ENCODE assay signal across 10 mouse cellular contexts in the genomic region with DNA sequence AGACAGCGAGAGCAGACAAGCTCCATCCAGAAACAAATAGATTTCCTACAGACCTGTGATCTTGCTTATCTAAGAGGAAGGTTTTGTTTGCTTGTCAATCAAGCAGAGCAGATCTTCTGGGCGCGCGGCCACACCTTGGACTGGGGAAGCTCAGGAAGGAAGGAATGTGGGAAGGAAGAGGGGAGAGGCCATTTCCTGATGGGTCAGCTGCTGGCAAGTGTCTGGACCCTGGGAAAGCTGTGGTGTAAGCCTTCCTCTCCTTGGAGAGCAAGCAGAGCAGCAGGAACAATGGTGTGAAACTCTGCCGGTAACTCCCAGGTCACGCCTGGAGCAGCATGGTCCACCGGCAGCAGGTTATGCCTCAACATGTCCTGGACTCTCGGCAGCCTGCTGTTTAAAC.
DNase-seq lines count a peak whose midpoint lies in the region; ATAC-seq and TF ChIP-seq lines count a peak whose summit lies in the region.
"Had no signal": no experiment of that assay in that cellular context is flagged by ENCODE, and none has a peak within 500 bp of the region (broad histone marks: within the 10 kb centered on the region; RNA-seq: fewer than 3 reads in every experiment).

No protein-coding gene starts in this region.

- TF ChIP-seq POLR2A in heart, adult 2 months (IDR thresholded peaks at IDR 0.05; ENCODE audit: insufficient read depth, low read depth, low read length), result no peak

- H3K79me2 ChIP-seq in heart, adult 2 months (replicated peaks; ENCODE audit: control insufficient read depth, insufficient read depth, low read length), result no peaks in the 10 kb centered on the region

- no peak overlapping the region for H3K4me3 ChIP-seq in forebrain, embryonic 11.5 days (ENCODE audit: low read depth, low read length)
- H3K4me3 ChIP-seq in forebrain, embryonic 15.5 days, result no peak overlapping the region
- no peak overlapping the region for H3K4me3 ChIP-seq in heart, adult 2 months
- H3K4me3 ChIP-seq: neural tube, embryonic 13.5 days had no signal

- no peak for TF ChIP-seq CTCF in heart, adult 2 months (IDR thresholded peaks at IDR 0.05)

- H3K36me3 ChIP-seq in forebrain, embryonic 11.5 days (ENCODE audit: control insufficient read depth, insufficient read depth, low read length), result no peaks in the 10 kb centered on the region
- no peaks in the 10 kb centered on the region for H3K36me3 ChIP-seq in forebrain, embryonic 15.5 days
- H3K36me3 ChIP-seq in heart, adult 2 months (ENCODE audit: control insufficient read depth, insufficient read depth, low read length), result peaks cover 2% of the 10 kb centered on the region; the same call in 1 of the 2 replicates
- H3K36me3 ChIP-seq: neural tube, embryonic 13.5 days had no signal

- no peaks in the 10 kb centered on the region for H3K27me3 ChIP-seq in forebrain, embryonic 11.5 days (ENCODE audit: control insufficient read depth, insufficient read depth, low read length)
- H3K27me3 ChIP-seq in forebrain, embryonic 15.5 days, result no peaks in the 10 kb centered on the region
- no peaks in the 10 kb centered on the region for H3K27me3 ChIP-seq in heart, adult 2 months (ENCODE audit: control insufficient read depth, insufficient read depth, low read length)
- H3K27me3 ChIP-seq: CH12.LX; neural tube, embryonic 13.5 days had no signal

- ATAC-seq in forebrain, embryonic 11.5 days (replicated peaks; ENCODE audit: low FRiP score), result no peak
- ATAC-seq in forebrain, embryonic 15.5 days (replicated peaks), result no peak

- intact Hi-C loops in heart, adult 2 months (cut with DNase I), result loop anchor here (5.0 to 10.0 kb wide), 6 partner anchors 100 to 445 kb away; no protein-coding TSS in a partner anchor
- intact Hi-C loops in left cerebral cortex, postnatal 14 days (cut with DNase I), result loop anchor here (1.0 to 10.0 kb wide), 5 partner anchors 270 to 573 kb away; no protein-coding TSS in a partner anchor

- no peak overlapping the region for H3K9ac ChIP-seq in forebrain, embryonic 11.5 days (ENCODE audit: low read length)
- H3K9ac ChIP-seq in forebrain, embryonic 15.5 days (replicated peaks), result no peak overlapping the region
- H3K9ac ChIP-seq in heart, adult 2 months (ENCODE audit: low read depth, low read length), result no peak overlapping the region
- H3K9ac ChIP-seq: neural tube, embryonic 13.5 days had no signal

- no peak overlapping the region for H3K27ac ChIP-seq in forebrain, embryonic 11.5 days (ENCODE audit: low read depth, low read length)
- no peak overlapping the region for H3K27ac ChIP-seq in forebrain, embryonic 15.5 days (replicated peaks)
- peak overlapping the region; percentile 54 for H3K27ac ChIP-seq in heart, adult 2 months
- H3K27ac ChIP-seq: neural tube, embryonic 13.5 days had no signal

- no peaks in the 10 kb centered on the region for H3K4me1 ChIP-seq in forebrain, embryonic 11.5 days (replicated peaks; ENCODE audit: control insufficient read depth, insufficient read depth, low read length)
- H3K4me1 ChIP-seq in forebrain, embryonic 15.5 days, result no peaks in the 10 kb centered on the region; the same call in 1 of the 2 replicates
- peaks cover 7% of the 10 kb centered on the region for H3K4me1 ChIP-seq in heart, adult 2 months (ENCODE audit: control insufficient read depth, insufficient read depth, low read length)

- WGBS in forebrain, embryonic 11.5 days, result 65% methylated on average over 8 of the region's 8 CpGs
- WGBS in forebrain, embryonic 15.5 days, result 65% methylated on average over 8 of the region's 8 CpGs
- 37% methylated on average over 8 of the region's 8 CpGs for WGBS in heart, adult 2 months

- peak; percentile 50 for DNase-seq in forebrain, embryonic 11.5 days (ENCODE audit: low spot score)
- DNase-seq in Muller cell, postnatal 12 days (ENCODE audit: inconsistent ontology term), result peak; percentile 34
- DNase-seq in heart, adult 2 months, result peak; percentile 44 to 49
- peak; percentile 62 for DNase-seq in kidney, postnatal 10 days
- DNase-seq in ovary, postnatal 36 days (ENCODE audit: low spot score), result peak; percentile 9
- no peak for DNase-seq in left cerebral cortex, postnatal 14 days (ENCODE audit: low spot score in 2 of 2)
- no peak for DNase-seq in thymus, adult 18-20 months

- H3K9me3 ChIP-seq in forebrain, embryonic 11.5 days (ENCODE audit: control insufficient read depth, low read length), result no peaks in the 10 kb centered on the region
- no peaks in the 10 kb centered on the region for H3K9me3 ChIP-seq in forebrain, embryonic 15.5 days
- H3K9me3 ChIP-seq: neural tube, embryonic 13.5 days had no signal

- TF ChIP-seq EP300 in heart, adult 2 months (IDR thresholded peaks at IDR 0.05; ENCODE audit: insufficient read depth, low read depth, low read length), result 0 out of 2 replicates have a peak, but pooled peaks have one; percentile 13

- no peak overlapping the region for H3K4me2 ChIP-seq in forebrain, embryonic 11.5 days (ENCODE audit: low read depth, low read length, severe bottlenecking)
- no peak overlapping the region for H3K4me2 ChIP-seq in forebrain, embryonic 15.5 days (replicated peaks)
- H3K4me2 ChIP-seq: neural tube, embryonic 13.5 days had no signal

Comparison
In these comparisons a context has a peak if more than half of its experiments do, and no peak if none do; other contexts are left out.
1. DNase-seq: peak in forebrain, embryonic 11.5 days (single experiment), Muller cell, postnatal 12 days (single experiment), heart, adult 2 months (2 of 2), kidney, postnatal 10 days (single experiment) and ovary, postnatal 36 days (single experiment); none in left cerebral cortex, postnatal 14 days (0 of 2) and thymus, adult 18-20 months (0 of 2).